Mouse (Mus musculus): ENCODE data around the gene Aldh1a3. TPM values are rescaled to one million over a fixed set of nuclear protein-coding genes. Genes with fewer than 3 reads are reported as not detected.

The Aldh1a3 gene
- 27.2 and 27.8 TPM in 2 replicates for polyA plus RNA-seq (2015; fragmentation: Nextera tagmentation; extraction: Ambion mirVana)

- H3K9me3 ChIP-seq (replicated peaks) = no peaks in the 10 kb centered on the region
- peaks cover 48% of the 10 kb centered on the region for H3K27me3 ChIP-seq
- peaks cover 23% of the 10 kb centered on the region for H3K4me1 ChIP-seq
- H3K9ac ChIP-seq = peak within 1 kb of the TSS; percentile 16; the same call in 1 of the 2 replicates
- peak within 1 kb of the TSS; percentile 98 for H3K4me2 ChIP-seq (replicated peaks)
- ATAC-seq (ENCODE audit: insufficient number of reproducible peaks, low FRiP score, low TSS enrichment, low read depth) = peak; percentile 70
- H3K4me3 ChIP-seq (replicated peaks) = peak within 1 kb of the TSS; percentile 55
- H3K36me3 ChIP-seq = no peaks in the 10 kb centered on the region
- WGBS = under 1% methylated on average over 55 of the region's 56 CpGs
- H3K27ac ChIP-seq (replicated peaks) = no peak within 1 kb of the TSS
Observed at GRCm38 (mm10) chr7:66427437-66428161, at the start of gene Aldh1a3. TSS of gene Aldh1a3 (minus strand) at chr7:66427517.

GRCm38 (mm10) chr7:66476289-66476688 lies 49.0 kb upstream of the Aldh1a3 start:
- no peak overlapping the region for H3K4me3 ChIP-seq (replicated peaks)
- WGBS = 41% methylated on average over 8 of the region's 8 CpGs
- H3K27me3 ChIP-seq = no peaks in the 10 kb centered on the region
- H3K9me3 ChIP-seq (replicated peaks) = no peaks in the 10 kb centered on the region
- ATAC-seq (ENCODE audit: insufficient number of reproducible peaks, low FRiP score, low TSS enrichment, low read depth) = no peak
- H3K9ac ChIP-seq = no peak overlapping the region
- H3K27ac ChIP-seq (replicated peaks) = no peak overlapping the region
- H3K4me2 ChIP-seq (replicated peaks) = no peak overlapping the region
- no peaks in the 10 kb centered on the region for H3K36me3 ChIP-seq
- 0 out of 2 replicates have a peak, but pooled peaks cover 2% of the 10 kb centered on the region for H3K4me1 ChIP-seq

GRCm38 (mm10) chr7:66471641-66472216 lies 44.4 kb upstream of the Aldh1a3 start:
- WGBS = 53% methylated on average over 12 of the region's 12 CpGs
- Histone ChIP-seq H3K27me3 (no peaks in the 10 kb centered on the region), H3K9me3 (replicated peaks) (no peaks in the 10 kb centered on the region), H3K27ac (replicated peaks) (no peak overlapping the region), H3K4me3 (replicated peaks) (no peak overlapping the region), H3K9ac (no peak overlapping the region), H3K4me1 (no peaks in the 10 kb centered on the region), H3K36me3 (no peaks in the 10 kb centered on the region), H3K4me2 (replicated peaks) (no peak overlapping the region)
- no peak for ATAC-seq (ENCODE audit: insufficient number of reproducible peaks, low FRiP score, low TSS enrichment, low read depth)

- WGBS = 88% methylated on average over 14 of the region's 14 CpGs
- Histone ChIP-seq H3K9ac (no peak overlapping the region), H3K36me3 (no peaks in the 10 kb centered on the region), H3K9me3 (replicated peaks) (no peaks in the 10 kb centered on the region), H3K4me3 (replicated peaks) (no peak overlapping the region), H3K4me2 (replicated peaks) (no peak overlapping the region), H3K4me1 (no peaks in the 10 kb centered on the region), H3K27ac (replicated peaks) (no peak overlapping the region), H3K27me3 (no peaks in the 10 kb centered on the region)
- no peak for ATAC-seq (ENCODE audit: insufficient number of reproducible peaks, low FRiP score, low TSS enrichment, low read depth)
Observed at GRCm38 (mm10) chr7:66466641-66467040, 39.3 kb upstream of the Aldh1a3 start.

GRCm38 (mm10) chr7:66465241-66465640 lies 37.9 kb upstream of the Aldh1a3 start:
- Histone ChIP-seq H3K4me1 (no peaks in the 10 kb centered on the region), H3K9ac (no peak overlapping the region), H3K4me3 (replicated peaks) (no peak overlapping the region), H3K9me3 (replicated peaks) (no peaks in the 10 kb centered on the region), H3K27ac (replicated peaks) (no peak overlapping the region), H3K27me3 (no peaks in the 10 kb centered on the region), H3K4me2 (replicated peaks) (no peak overlapping the region), H3K36me3 (no peaks in the 10 kb centered on the region)
- WGBS = 67% methylated on average over 5 of the region's 5 CpGs
- ATAC-seq (ENCODE audit: insufficient number of reproducible peaks, low FRiP score, low TSS enrichment, low read depth) = no peak

GRCm38 (mm10) chr7:66463081-66463480 lies 35.8 kb upstream of the Aldh1a3 start:
- ATAC-seq (ENCODE audit: insufficient number of reproducible peaks, low FRiP score, low TSS enrichment, low read depth) = no peak
- H3K4me3 ChIP-seq (replicated peaks) = no peak overlapping the region
- H3K27me3 ChIP-seq = no peaks in the 10 kb centered on the region
- H3K9ac ChIP-seq = no peak overlapping the region
- no peaks in the 10 kb centered on the region for H3K4me1 ChIP-seq
- H3K9me3 ChIP-seq (replicated peaks) = no peaks in the 10 kb centered on the region
- H3K36me3 ChIP-seq = no peaks in the 10 kb centered on the region
- 93% methylated on average over 1 of the region's 1 CpGs for WGBS
- H3K27ac ChIP-seq (replicated peaks) = no peak overlapping the region
- H3K4me2 ChIP-seq (replicated peaks) = no peak overlapping the region

- Histone ChIP-seq H3K27ac (replicated peaks) (no peak overlapping the region), H3K27me3 (no peaks in the 10 kb centered on the region), H3K4me3 (replicated peaks) (no peak overlapping the region), H3K36me3 (no peaks in the 10 kb centered on the region), H3K9me3 (replicated peaks) (no peaks in the 10 kb centered on the region), H3K4me1 (peaks cover 22% of the 10 kb centered on the region), H3K9ac (no peak overlapping the region), H3K4me2 (replicated peaks) (no peak overlapping the region)
- ATAC-seq (ENCODE audit: insufficient number of reproducible peaks, low FRiP score, low TSS enrichment, low read depth) = no peak
- 45% methylated on average over 12 of the region's 12 CpGs for whole genome bisulfite sequencing
Observed at GRCm38 (mm10) chr7:66451622-66452295, 24.4 kb upstream of the Aldh1a3 start.

GRCm38 (mm10) chr7:66449971-66450752 lies 22.8 kb upstream of the Aldh1a3 start:
- Histone ChIP-seq H3K4me2 (replicated peaks) (peak overlapping the region; percentile 50), H3K36me3 (no peaks in the 10 kb centered on the region), H3K27me3 (no peaks in the 10 kb centered on the region), H3K27ac (replicated peaks) (peak overlapping the region; percentile 60; the same call in 1 of the 2 replicates), H3K4me1 (peaks cover 26% of the 10 kb centered on the region), H3K9ac (no peak overlapping the region), H3K4me3 (replicated peaks) (peak overlapping the region; percentile 25), H3K9me3 (replicated peaks) (no peaks in the 10 kb centered on the region)
- peak; percentile 51; the same call in 1 of the 2 replicates for ATAC-seq (ENCODE audit: insufficient number of reproducible peaks, low FRiP score, low TSS enrichment, low read depth)
- 6% methylated on average over 15 of the region's 16 CpGs for WGBS

GRCm38 (mm10) chr7:66448786-66449540 lies 21.6 kb upstream of the Aldh1a3 start:
- WGBS = 57% methylated on average over 15 of the region's 15 CpGs
- no peaks in the 10 kb centered on the region for H3K36me3 ChIP-seq

GRCm38 (mm10) chr7:66448304-66448703 lies 21.0 kb upstream of the Aldh1a3 start:
- Histone ChIP-seq H3K4me2 (replicated peaks) (no peak overlapping the region), H3K4me3 (replicated peaks) (no peak overlapping the region), H3K9ac (no peak overlapping the region), H3K4me1 (peaks cover 37% of the 10 kb centered on the region), H3K27me3 (no peaks in the 10 kb centered on the region), H3K9me3 (replicated peaks) (no peaks in the 10 kb centered on the region), H3K27ac (replicated peaks) (no peak overlapping the region), H3K36me3 (no peaks in the 10 kb centered on the region)
- 51% methylated on average over 10 of the region's 10 CpGs for WGBS
- no peak for ATAC-seq (ENCODE audit: insufficient number of reproducible peaks, low FRiP score, low TSS enrichment, low read depth)

More at GRCm38 (mm10) chr7:66448786-66449540, 21.6 kb upstream of the Aldh1a3 start:
- Histone ChIP-seq H3K27me3 (no peaks in the 10 kb centered on the region), H3K4me3 (replicated peaks) (no peak overlapping the region), H3K9ac (no peak overlapping the region), H3K27ac (replicated peaks) (no peak overlapping the region), H3K9me3 (replicated peaks) (no peaks in the 10 kb centered on the region), H3K4me2 (replicated peaks) (no peak overlapping the region), H3K4me1 (peaks cover 32% of the 10 kb centered on the region)
- no peak for ATAC-seq (ENCODE audit: insufficient number of reproducible peaks, low FRiP score, low TSS enrichment, low read depth)

Data from embryonic facial prominence, embryonic 15.5 days (tissue).